23 mouse cellular contexts compared by ENCODE assay signal in genomic region chr2:178520216-178520615, GRCm38 (mm10).
DNase-seq lines count a peak whose midpoint lies in the region; ATAC-seq lines count a peak whose summit lies in the region.
"Had no signal": no experiment of that assay in that cellular context is flagged by ENCODE, and none has a peak within 500 bp of the region (broad histone marks: within the 10 kb centered on the region; RNA-seq: fewer than 3 reads in every experiment).

No protein-coding gene starts in this region.

- H3K4me1 ChIP-seq in heart, embryonic 10.5 days = peaks cover 20% of the 10 kb centered on the region; the same call in 1 of the 2 replicates
- 0 out of 2 replicates have a peak, but pooled peaks cover 3% of the 10 kb centered on the region for H3K4me1 ChIP-seq in intestine, embryonic 15.5 days (replicated peaks)
- H3K4me1 ChIP-seq: embryonic facial prominence, embryonic 12.5 days; neural tube, embryonic 12.5 days had no signal

- no peaks in the 10 kb centered on the region for H3K36me3 ChIP-seq in heart, embryonic 10.5 days
- H3K36me3 ChIP-seq in intestine, embryonic 15.5 days = no peaks in the 10 kb centered on the region
- H3K36me3 ChIP-seq: embryonic facial prominence, embryonic 12.5 days; heart, embryonic 15.5 days; neural tube, embryonic 12.5 days had no signal

- no peak overlapping the region for H3K9ac ChIP-seq in intestine, embryonic 15.5 days
- H3K9ac ChIP-seq: embryonic facial prominence, embryonic 12.5 days; heart, embryonic 15.5 days; liver, embryonic 14.5 days; lung, embryonic 14.5 days; neural tube, embryonic 12.5 days had no signal

- no peak for DNase-seq in heart, embryonic 10.5 days (ENCODE audit: low spot score)
- DNase-seq in heart, postnatal 36 days = no peak
- peak; percentile 37 for DNase-seq in cerebellum, adult 11 months
- peak; percentile 36 for DNase-seq in cerebellum, adult 8-10 months
- DNase-seq in cerebellum, postnatal 36 days = peak; percentile 34 to 52
- no peak for DNase-seq in thymus, adult 18-20 months
- DNase-seq: adrenal gland, postnatal 36 days; gastrocnemius, adult 2 months; kidney, postnatal 25 days; layer of hippocampus, postnatal 36 days; lung, embryonic 14.5 days; midbrain, embryonic 14.5 days; right cerebral cortex, postnatal 25 days; spleen, adult 18-20 months; thymus, postnatal 25 days had no signal

- intact Hi-C loops in heart, postnatal 36 days (cut with DNase I) = no loop called here

- H3K4me2 ChIP-seq in intestine, embryonic 15.5 days (replicated peaks) = no peak overlapping the region
- H3K4me2 ChIP-seq: embryonic facial prominence, embryonic 12.5 days; heart, embryonic 15.5 days; lung, embryonic 14.5 days; neural tube, embryonic 12.5 days had no signal

- no peak overlapping the region for H3K4me3 ChIP-seq in heart, embryonic 10.5 days
- no peak overlapping the region for H3K4me3 ChIP-seq in intestine, embryonic 15.5 days (replicated peaks)
- H3K4me3 ChIP-seq: embryonic facial prominence, embryonic 12.5 days; gastrocnemius, adult 2 months; heart, embryonic 15.5 days; layer of hippocampus, adult 2 months; neural tube, embryonic 12.5 days had no signal

- no peak for ATAC-seq in intestine, embryonic 15.5 days
- ATAC-seq: hindbrain, postnatal 0 days; intestine, postnatal 0 days had no signal

- 19% methylated on average over 2 of the region's 2 CpGs for WGBS in heart, embryonic 10.5 days
- WGBS in intestine, embryonic 15.5 days = 35% methylated on average over 2 of the region's 2 CpGs

- H3K27me3 ChIP-seq in heart, embryonic 10.5 days (ENCODE audit: insufficient read depth, poor library complexity, severe bottlenecking) = no peaks in the 10 kb centered on the region
- no peaks in the 10 kb centered on the region for H3K27me3 ChIP-seq in intestine, embryonic 15.5 days (replicated peaks)
- H3K27me3 ChIP-seq: heart, embryonic 15.5 days; neural tube, embryonic 12.5 days had no signal

- peak overlapping the region; percentile 52; the same call in 1 of the 2 replicates for H3K27ac ChIP-seq in heart, embryonic 10.5 days
- H3K27ac ChIP-seq in intestine, embryonic 15.5 days = no peak overlapping the region
- H3K27ac ChIP-seq: embryonic facial prominence, embryonic 12.5 days; gastrocnemius, adult 2 months; heart, embryonic 15.5 days; hindbrain, postnatal 0 days; layer of hippocampus, adult 2 months; liver, embryonic 14.5 days; neural tube, embryonic 12.5 days had no signal

- H3K9me3 ChIP-seq in heart, embryonic 10.5 days = no peaks in the 10 kb centered on the region
- H3K9me3 ChIP-seq in intestine, embryonic 15.5 days = no peaks in the 10 kb centered on the region
- H3K9me3 ChIP-seq: embryonic facial prominence, embryonic 12.5 days; heart, embryonic 15.5 days; neural tube, embryonic 12.5 days had no signal

Comparison
In these comparisons a context has a peak if more than half of its experiments do, and no peak if none do; other contexts are left out.
1. DNase-seq: peak in cerebellum, adult 11 months (single experiment), cerebellum, adult 8-10 months (single experiment) and cerebellum, postnatal 36 days (2 of 2); none in heart, embryonic 10.5 days (single experiment), heart, postnatal 36 days (0 of 2) and thymus, adult 18-20 months (0 of 2).